Mouse (Mus musculus) 3T3-L1 (cell line): Measurements from ENCODE around the gene Polr3e.

ENCODE experiments used
- DNase-seq: peaks from one replicate; pipeline ENCODE4 v3.0.0-alpha.2; 2015; ENCODE audit warnings: low read depth, low spot score

The Polr3e gene

GRCm38 (mm10) chr7:120917592-120918461, at the start of gene Polr3e:
Gene Polr3e, plus strand, starts transcription at chr7:120917744.
- DNase-seq: peak; percentile 94

GRCm38 (mm10) chr7:120869883-120870282, 47.7 kb upstream of the Polr3e start:
- DNase-seq: peak; percentile 13

- no peak for DNase-seq
Observed at GRCm38 (mm10) chr7:120870431-120871008, 47.0 kb upstream of the Polr3e start.

- DNase-seq: no peak
Observed at GRCm38 (mm10) chr7:120873083-120873482, 44.5 kb upstream of the Polr3e start.

- no peak for DNase-seq
Observed at GRCm38 (mm10) chr7:120874021-120874420, 43.5 kb upstream of the Polr3e start.

GRCm38 (mm10) chr7:120874764-120875539, 42.6 kb upstream of the Polr3e start:
- no peak for DNase-seq

GRCm38 (mm10) chr7:120875540-120876388, 41.8 kb upstream of the Polr3e start:
- no peak for DNase-seq

GRCm38 (mm10) chr7:120878271-120878670, 39.3 kb upstream of the Polr3e start:
- no peak for DNase-seq

- no peak for DNase-seq
Observed at GRCm38 (mm10) chr7:120879972-120880371, 37.6 kb upstream of the Polr3e start.

GRCm38 (mm10) chr7:120880770-120881169, 36.8 kb upstream of the Polr3e start:
- DNase-seq: no peak

GRCm38 (mm10) chr7:120881451-120881850, 36.1 kb upstream of the Polr3e start:
- DNase-seq: no peak

- DNase-seq: no peak
Observed at GRCm38 (mm10) chr7:120882674-120883073, 34.9 kb upstream of the Polr3e start.

GRCm38 (mm10) chr7:120883523-120884290, 33.8 kb upstream of the Polr3e start:
- DNase-seq: no peak

GRCm38 (mm10) chr7:120884746-120885145, 32.8 kb upstream of the Polr3e start:
- DNase-seq: no peak

- DNase-seq: no peak
Observed at GRCm38 (mm10) chr7:120893123-120893522, 24.4 kb upstream of the Polr3e start.

GRCm38 (mm10) chr7:120897054-120897453, 20.5 kb upstream of the Polr3e start:
- DNase-seq: no peak

GRCm38 (mm10) chr7:120897711-120898335, 19.7 kb upstream of the Polr3e start:
- no peak for DNase-seq

GRCm38 (mm10) chr7:120900191-120900590, 17.4 kb upstream of the Polr3e start:
- no peak for DNase-seq

GRCm38 (mm10) chr7:120901701-120902100, 15.8 kb upstream of the Polr3e start:
- no peak for DNase-seq

- DNase-seq: no peak
Observed at GRCm38 (mm10) chr7:120902931-120903330, 14.6 kb upstream of the Polr3e start.
